Mouse (Mus musculus): ENCODE results near the gene Hepacam. TPM values are rescaled to one million over a fixed set of nuclear protein-coding genes. Genes with fewer than 3 reads are reported as not detected.

Hepacam gene
- total and polyA plus RNA-seq, 3 experiments, result 0.13 TPM; not detected in 2

GRCm38 (mm10) chr9:37432026-37432666, 65.0 kb downstream of the Hepacam start:
- H3K27ac ChIP-seq (ENCODE audit: insufficient read depth, low read depth), result no peak overlapping the region
- no peaks in the 10 kb centered on the region for H3K79me2 ChIP-seq (replicated peaks; ENCODE audit: control insufficient read depth, extremely low read depth, insufficient read depth, poor library complexity, severe bottlenecking)
- DNase-seq (ENCODE audit: extremely low read depth), result no peak
- peaks cover 42% of the 10 kb centered on the region for H3K27me3 ChIP-seq (replicated peaks)
- peaks cover 3 to 38% of the 10 kb centered on the region in 2 experiments; a peak in 3 of 4 replicates for H3K4me1 ChIP-seq (ENCODE audit: control insufficient read depth in 1 of 2, insufficient read depth in 2 of 2)
- dilution Hi-C loops (cut with MboI; ENCODE audit: extremely low pct_ligation_motif_present, extremely low pct_unique_long_range_greater_than_20kb, low sequenced_read_pairs), result no loop called here
- in situ Hi-C loops (cut with MboI; ENCODE audit: low pct_ligation_motif_present, low pct_unique_long_range_greater_than_20kb, low sequenced_read_pairs), result no loop called here
- no peak for TF ChIP-seq ZKSCAN1 (IDR thresholded peaks at IDR 0.05; ENCODE audit: borderline replicate concordance, low read depth, low read length)
- no peak for TF ChIP-seq SIN3A (IDR thresholded peaks at IDR 0.05; ENCODE audit: low read length)
- peak; percentile 1 for TF ChIP-seq RAD21 (IDR thresholded peaks at IDR 0.05; ENCODE audit: low read depth, low read length)
- no peak for TF ChIP-seq TCF12 (IDR thresholded peaks at IDR 0.05; ENCODE audit: low read depth, low read length)
- TF ChIP-seq EP300 (IDR thresholded peaks at IDR 0.05; ENCODE audit: low read length), result no peak
- no peak for TF ChIP-seq ZNF384 (IDR thresholded peaks at IDR 0.05; ENCODE audit: low read depth, low read length)
- no peak for TF ChIP-seq CHD2 (IDR thresholded peaks at IDR 0.05; ENCODE audit: low read length)
- TF ChIP-seq CTCF (conservative IDR thresholded peaks at IDR 0.05 in 1 of 2, IDR thresholded peaks at IDR 0.05 in 1 of 2; ENCODE audit: low read depth in 2 of 2, low read length in 2 of 2), result peak in 1 of 2 experiments; percentile 35; a peak in 2 of 4 replicates
- TF ChIP-seq SMC3 (IDR thresholded peaks at IDR 0.05; ENCODE audit: low read depth, low read length), result 0 out of 2 replicates have a peak, but pooled peaks have one; percentile 21
- TF ChIP-seq USF2 (conservative IDR thresholded peaks at IDR 0.05; ENCODE audit: low read depth, low read length), result no peak
- H3K4me2 ChIP-seq (ENCODE audit: insufficient read depth, low read depth, poor library complexity, severe bottlenecking), result peak overlapping the region; percentile 55
- H3K36me3 ChIP-seq (replicated peaks in 1 of 2; ENCODE audit: control insufficient read depth in 1 of 2, insufficient read depth in 1 of 2, low read length in 1 of 2), result no peaks in the 10 kb centered on the region
- H3K9ac ChIP-seq (ENCODE audit: insufficient read depth, low read depth), result no peak overlapping the region
- H3K4me3 ChIP-seq (replicated peaks in 1 of 3; ENCODE audit: low read depth in 2 of 3, low read length in 2 of 3, poor library complexity in 1 of 3), result no peak overlapping the region
- no peaks in the 10 kb centered on the region for H3K9me3 ChIP-seq (replicated peaks; ENCODE audit: low read length)

- DNase-seq (ENCODE audit: extremely low read depth), result no peak
- Histone ChIP-seq H3K27me3 (replicated peaks) (peaks cover 35% of the 10 kb centered on the region), H3K9ac (ENCODE audit: insufficient read depth, low read depth) (no peak within 1 kb of the TSS), H3K4me1 (ENCODE audit: control insufficient read depth in 1 of 2, insufficient read depth in 2 of 2) (peaks cover 3 to 38% of the 10 kb centered on the region in 2 experiments; a peak in 3 of 4 replicates), H3K4me3 (replicated peaks in 1 of 3; ENCODE audit: low read depth in 2 of 3, low read length in 2 of 3, poor library complexity in 1 of 3) (no peak within 1 kb of the TSS), H3K9me3 (replicated peaks; ENCODE audit: low read length) (no peaks in the 10 kb centered on the region), H3K36me3 (replicated peaks in 1 of 2; ENCODE audit: control insufficient read depth in 1 of 2, insufficient read depth in 1 of 2, low read length in 1 of 2) (no peaks in the 10 kb centered on the region), H3K27ac (ENCODE audit: insufficient read depth, low read depth) (no peak within 1 kb of the TSS), H3K79me2 (replicated peaks; ENCODE audit: control insufficient read depth, extremely low read depth, insufficient read depth, poor library complexity, severe bottlenecking) (no peaks in the 10 kb centered on the region), H3K4me2 (ENCODE audit: insufficient read depth, low read depth, poor library complexity, severe bottlenecking) (peak within 1 kb of the TSS; percentile 55)
- in situ Hi-C loops (cut with MboI; ENCODE audit: low pct_ligation_motif_present, low pct_unique_long_range_greater_than_20kb, low sequenced_read_pairs), result no loop called here
- TF ChIP-seq KAT2A (IDR thresholded peaks at IDR 0.05; ENCODE audit: insufficient replicate concordance, low read length) (no peak), ZMIZ1 (IDR thresholded peaks at IDR 0.05; ENCODE audit: low read depth, low read length) (no peak), CHD1 (IDR thresholded peaks at IDR 0.05; ENCODE audit: low read depth, low read length) (no peak), IRF4 (IDR thresholded peaks at IDR 0.05; ENCODE audit: low read depth, low read length) (no peak), ZNF384 (IDR thresholded peaks at IDR 0.05; ENCODE audit: low read depth, low read length) (no peak)
- dilution Hi-C loops (cut with MboI; ENCODE audit: extremely low pct_ligation_motif_present, extremely low pct_unique_long_range_greater_than_20kb, low sequenced_read_pairs), result no loop called here
These were observed 65.7 kb downstream of the Hepacam start, which contains the start of gene Robo3 for GRCm38 (mm10) chr9:37432720-37433421. Gene Robo3, minus strand, starts transcription at chr9:37433246.

All from CH12.LX (cell line).